Mouse (Mus musculus): ENCODE data around the gene Itgad. TPM values are rescaled to one million over a fixed set of nuclear protein-coding genes. Genes with fewer than 3 reads are reported as not detected.

Itgad gene
- polyA plus RNA-seq, 1 experiment from 2014 or later, result 0.10 TPM

- peaks cover 42% of the 10 kb centered on the region for H3K36me3 ChIP-seq
- peak; percentile 54; the same call in 1 of the 2 replicates for ATAC-seq (ENCODE audit: borderline replicate concordance, extremely low read depth, low FRiP score, low TSS enrichment)
- H3K27ac ChIP-seq, result no peak overlapping the region
- H3K9me3 ChIP-seq, result no peaks in the 10 kb centered on the region
- 42% methylated on average over 13 of the region's 13 CpGs for WGBS
- no peaks in the 10 kb centered on the region for H3K4me1 ChIP-seq
- H3K4me2 ChIP-seq, result no peak overlapping the region
- no peaks in the 10 kb centered on the region for H3K27me3 ChIP-seq
- no peak overlapping the region for H3K9ac ChIP-seq
- no peak overlapping the region for H3K4me3 ChIP-seq
Observed at GRCm38 (mm10) chr7:128270431-128270850, 116.3 kb downstream of the Itgad start.

GRCm38 (mm10) chr7:128271496-128271895 is 117.3 kb downstream of the Itgad start:
- H3K27me3 ChIP-seq, result no peaks in the 10 kb centered on the region
- 93% methylated on average over 9 of the region's 9 CpGs for WGBS
- H3K9ac ChIP-seq, result no peak overlapping the region
- H3K4me3 ChIP-seq, result no peak overlapping the region
- no peaks in the 10 kb centered on the region for H3K9me3 ChIP-seq
- no peaks in the 10 kb centered on the region for H3K4me1 ChIP-seq
- no peak overlapping the region for H3K27ac ChIP-seq
- no peak overlapping the region for H3K4me2 ChIP-seq
- ATAC-seq (ENCODE audit: borderline replicate concordance, extremely low read depth, low FRiP score, low TSS enrichment), result no peak
- H3K36me3 ChIP-seq, result peaks cover 52% of the 10 kb centered on the region

Other genes starting within 250 kb of the Itgad start
- 39.5 and 44.3 TPM in 2 replicates for gene Kat8, start 241.9 kb upstream of the Itgad start, polyA plus RNA-seq (2015; fragmentation: Nextera tagmentation; extraction: Ambion mirVana)
- gene Prss8, start 224.3 kb upstream of the Itgad start, polyA plus RNA-seq (2015; fragmentation: Nextera tagmentation; extraction: Ambion mirVana), result 80.0 and 84.5 TPM in 2 replicates
- 11.8 and 13.1 TPM in 2 replicates for gene Prss36, start 207.7 kb upstream of the Itgad start, polyA plus RNA-seq (2015; fragmentation: Nextera tagmentation; extraction: Ambion mirVana)
- gene Fus, start 186.9 kb upstream of the Itgad start, polyA plus RNA-seq (2015; fragmentation: Nextera tagmentation; extraction: Ambion mirVana), result 428 and 443 TPM in 2 replicates
- gene Pycard, start 160.5 kb upstream of the Itgad start, polyA plus RNA-seq (2015; fragmentation: Nextera tagmentation; extraction: Ambion mirVana), result 35.0 and 37.6 TPM in 2 replicates
- 0.10 TPM in 1 of 2 replicates, not detected in the other for gene Trim72, start 150.4 kb upstream of the Itgad start, polyA plus RNA-seq (2015; fragmentation: Nextera tagmentation; extraction: Ambion mirVana)
- 1.4 and 1.5 TPM in 2 replicates for gene Itgam, start 91.7 kb upstream of the Itgad start, polyA plus RNA-seq (2015; fragmentation: Nextera tagmentation; extraction: Ambion mirVana)
- not detected in 2 replicates for gene Gm49368, start 91.7 kb upstream of the Itgad start, polyA plus RNA-seq (2015; fragmentation: Nextera tagmentation; extraction: Ambion mirVana)
- gene Itgax, start 24.8 kb upstream of the Itgad start, polyA plus RNA-seq (2015; fragmentation: Nextera tagmentation; extraction: Ambion mirVana), result 0.05 and 0.19 TPM in 2 replicates
- gene Cox6a2, start 52.0 kb downstream of the Itgad start, polyA plus RNA-seq (2015; fragmentation: Nextera tagmentation; extraction: Ambion mirVana), result 19.0 and 23.9 TPM in 2 replicates
- 22.4 and 24.5 TPM in 2 replicates for gene Armc5, start 83.0 kb downstream of the Itgad start, polyA plus RNA-seq (2015; fragmentation: Nextera tagmentation; extraction: Ambion mirVana)
- 8.2 and 9.1 TPM in 2 replicates for gene 9130023H24Rik, start 83.7 kb downstream of the Itgad start, polyA plus RNA-seq (2015; fragmentation: Nextera tagmentation; extraction: Ambion mirVana)
- 173 and 178 TPM in 2 replicates for gene Tgfb1i1, start 92.4 kb downstream of the Itgad start, polyA plus RNA-seq (2015; fragmentation: Nextera tagmentation; extraction: Ambion mirVana)
- gene Slc5a2, start 111.3 kb downstream of the Itgad start, polyA plus RNA-seq (2015; fragmentation: Nextera tagmentation; extraction: Ambion mirVana), result 0.15 and 0.19 TPM in 2 replicates
- 31.3 and 38.6 TPM in 2 replicates for gene BC017158, start 143.8 kb downstream of the Itgad start, polyA plus RNA-seq (2015; fragmentation: Nextera tagmentation; extraction: Ambion mirVana)